Mouse (Mus musculus): ENCODE data around the gene Glrx5. TPM values are rescaled to one million over a fixed set of nuclear protein-coding genes. Genes with fewer than 3 reads are reported as not detected.

The Glrx5 gene
- total and polyA plus RNA-seq, 3 experiments: 38.5 to 112 (median 79.5) TPM

GRCm38 (mm10) chr12:104995259-104995876 is 37.1 kb upstream of the Glrx5 start:
- H3K4me3 ChIP-seq (replicated peaks in 1 of 3; ENCODE audit: low read depth in 2 of 3, low read length in 2 of 3, poor library complexity in 1 of 3): no peak overlapping the region
- TF ChIP-seq TCF12 (IDR thresholded peaks at IDR 0.05; ENCODE audit: low read depth, low read length): peak; percentile 35; the same call in 1 of the 2 replicates
- no peak for TF ChIP-seq TBP (conservative IDR thresholded peaks at IDR 0.05; ENCODE audit: low read depth, low read length)
- peak; percentile 55; the same call in 1 of the 2 replicates for TF ChIP-seq IRF4 (IDR thresholded peaks at IDR 0.05; ENCODE audit: low read depth, low read length)
- TF ChIP-seq EP300 (IDR thresholded peaks at IDR 0.05; ENCODE audit: low read length): peak; percentile 64
- 0 out of 2 replicates have a peak, but pooled peaks have one; percentile 11 for TF ChIP-seq UBTF (IDR thresholded peaks at IDR 0.05; ENCODE audit: low read depth, low read length)
- TF ChIP-seq ELF1 (IDR thresholded peaks at IDR 0.05; ENCODE audit: low read depth, low read length): peak; percentile 45; the same call in 1 of the 2 replicates
- no peak; the same call in 1 of the 2 replicates for TF ChIP-seq RAD21 (IDR thresholded peaks at IDR 0.05; ENCODE audit: low read depth, low read length)
- TF ChIP-seq MXI1 (IDR thresholded peaks at IDR 0.05; ENCODE audit: low read depth, low read length): 0 out of 2 replicates have a peak, but pooled peaks have one; percentile 60
- TF ChIP-seq MAZ (IDR thresholded peaks at IDR 0.05; ENCODE audit: low read depth, low read length): peak; percentile 18; the same call in 1 of the 2 replicates
- TF ChIP-seq NRF1 (IDR thresholded peaks at IDR 0.05; ENCODE audit: low read depth, low read length): peak; percentile 76
- TF ChIP-seq MAFK (IDR thresholded peaks at IDR 0.05; ENCODE audit: insufficient replicate concordance, low read length): peak; percentile 34; the same call in 1 of the 2 replicates
- TF ChIP-seq MYC (IDR thresholded peaks at IDR 0.05; ENCODE audit: low read depth, low read length): 0 out of 2 replicates have a peak, but pooled peaks have one; percentile 29
- peak; percentile 1; the same call in 1 of the 2 replicates for TF ChIP-seq SMC3 (IDR thresholded peaks at IDR 0.05; ENCODE audit: low read depth, low read length)
- no peak for TF ChIP-seq ZNF384 (IDR thresholded peaks at IDR 0.05; ENCODE audit: low read depth, low read length)
- TF ChIP-seq CHD1 (IDR thresholded peaks at IDR 0.05; ENCODE audit: low read depth, low read length): no peak
- 0 out of 2 replicates have a peak, but pooled peaks have one; percentile 23 for TF ChIP-seq MEF2A (IDR thresholded peaks at IDR 0.05; ENCODE audit: borderline replicate concordance, low read depth, low read length)
- TF ChIP-seq RCOR1 (conservative IDR thresholded peaks at IDR 0.05; ENCODE audit: low read depth, low read length): 0 out of 2 replicates have a peak, but pooled peaks have one; percentile 25
- peak; percentile 50; the same call in 1 of the 2 replicates for TF ChIP-seq BHLHE40 (IDR thresholded peaks at IDR 0.05; ENCODE audit: low read depth, low read length)
- no peak for TF ChIP-seq USF2 (conservative IDR thresholded peaks at IDR 0.05; ENCODE audit: low read depth, low read length)
- no peak for TF ChIP-seq NELFE (IDR thresholded peaks at IDR 0.05; ENCODE audit: low read depth, low read length)
- TF ChIP-seq SIN3A (IDR thresholded peaks at IDR 0.05; ENCODE audit: low read length): peak; percentile 18; the same call in 1 of the 2 replicates
- no peak for TF ChIP-seq PAX5 (IDR thresholded peaks at IDR 0.05; ENCODE audit: low read length)
- no peak for TF ChIP-seq USF1 (IDR thresholded peaks at IDR 0.05; ENCODE audit: low read depth, low read length)
- H3K4me1 ChIP-seq (ENCODE audit: control insufficient read depth in 1 of 2, insufficient read depth in 2 of 2): peaks cover 53 to 96% of the 10 kb centered on the region in 2 experiments
- H3K79me2 ChIP-seq (replicated peaks; ENCODE audit: control insufficient read depth, extremely low read depth, insufficient read depth, poor library complexity, severe bottlenecking): peaks cover 16% of the 10 kb centered on the region
- dilution Hi-C loops (cut with MboI; ENCODE audit: extremely low pct_ligation_motif_present, extremely low pct_unique_long_range_greater_than_20kb, low sequenced_read_pairs) (no loop called here), in situ Hi-C loops (cut with MboI; ENCODE audit: low pct_ligation_motif_present, low pct_unique_long_range_greater_than_20kb, low sequenced_read_pairs) (no loop called here)
- peaks cover 2% of the 10 kb centered on the region for H3K9me3 ChIP-seq (replicated peaks; ENCODE audit: low read length)
- peak overlapping the region; percentile 92 for H3K27ac ChIP-seq (ENCODE audit: insufficient read depth, low read depth)
- peak overlapping the region; percentile 40 for H3K4me2 ChIP-seq (ENCODE audit: insufficient read depth, low read depth, poor library complexity, severe bottlenecking)
- H3K27me3 ChIP-seq (replicated peaks): no peaks in the 10 kb centered on the region
- H3K9ac ChIP-seq (ENCODE audit: insufficient read depth, low read depth): peak overlapping the region; percentile 8; the same call in 1 of the 2 replicates
- DNase-seq (ENCODE audit: extremely low read depth): peak; percentile 78
- H3K36me3 ChIP-seq (replicated peaks in 1 of 2; ENCODE audit: control insufficient read depth in 1 of 2, insufficient read depth in 1 of 2, low read length in 1 of 2): peaks cover 0 to 5% of the 10 kb centered on the region in 2 experiments

All from CH12.LX (cell line).